Mouse (Mus musculus) cortical plate, adult 2 months (tissue): ENCODE measurements around the gene Lrrc43.

ENCODE experiments used
- CTCF ChIP-seq: fragments of 200-500 bp; IDR thresholded peaks from 2 replicates; pipeline ENCODE4 v1.5.1; 2011; ENCODE audit warnings: mild to moderate bottlenecking, control low read depth, low read length; ENCODE audit not compliant: insufficient read depth; ENCODE audit errors: extremely low read depth
- POLR2A ChIP-seq: fragments of 200-500 bp; IDR thresholded peaks from 2 replicates; pipeline ENCODE4 v1.6.1; 2011; ENCODE audit warnings: mild to moderate bottlenecking, low read length, control low read depth; ENCODE audit not compliant: insufficient read depth; ENCODE audit errors: extremely low read depth

- no peak for TF ChIP-seq CTCF
- TF ChIP-seq POLR2A, result no peak; the same call in 1 of the 2 replicates
These were observed 35.3 kb downstream of the Lrrc43 start for GRCm38 (mm10) chr5:123524393-123524750.
